Mouse (Mus musculus): ENCODE measurements around the gene Zbp1. TPM values are rescaled to one million over a fixed set of nuclear protein-coding genes. Genes with fewer than 3 reads are reported as not detected.

Gene Zbp1
- total and polyA plus RNA-seq, 2 experiments from 2014 or later = 0.44 to 0.52 TPM

GRCm38 (mm10) chr2:173247197-173247596, 28.5 kb upstream of the Zbp1 start:
- 32% methylated on average over 2 of the region's 2 CpGs for whole genome bisulfite sequencing
- Histone ChIP-seq H3K4me2 (ENCODE audit: low read depth) (no peak overlapping the region), H3K36me3 (ENCODE audit: insufficient read depth) (no peaks in the 10 kb centered on the region), H3K4me1 (ENCODE audit: insufficient read depth) (peaks cover 12% of the 10 kb centered on the region; the same call in 1 of the 2 replicates), H3K27me3 (ENCODE audit: insufficient read depth, low read length) (no peaks in the 10 kb centered on the region), H3K9ac (no peak overlapping the region), H3K27ac (ENCODE audit: low read depth, low read length) (no peak overlapping the region), H3K9me3 (ENCODE audit: low read length) (no peaks in the 10 kb centered on the region), H3K4me3 (ENCODE audit: low read depth, low read length) (no peak overlapping the region)
- no peak for TF ChIP-seq CTCF (IDR thresholded peaks at IDR 0.05; ENCODE audit: low read depth)
- ATAC-seq (no peak), DNase-seq (no peak)

GRCm38 (mm10) chr2:173246688-173247087, 28.0 kb upstream of the Zbp1 start:
- no peak for DNase-seq

GRCm38 (mm10) chr2:173245258-173245657, 26.5 kb upstream of the Zbp1 start:
- H3K4me3 ChIP-seq (ENCODE audit: low read depth, low read length) = no peak overlapping the region
- H3K9ac ChIP-seq = no peak overlapping the region
- no peak for TF ChIP-seq CTCF (IDR thresholded peaks at IDR 0.05; ENCODE audit: low read depth)
- 70% methylated on average over 20 of the region's 20 CpGs for WGBS
- H3K27me3 ChIP-seq (ENCODE audit: insufficient read depth, low read length) = no peaks in the 10 kb centered on the region
- no peaks in the 10 kb centered on the region for H3K36me3 ChIP-seq (ENCODE audit: insufficient read depth)
- DNase-seq = no peak
- H3K4me2 ChIP-seq (ENCODE audit: low read depth) = no peak overlapping the region
- H3K27ac ChIP-seq (ENCODE audit: low read depth, low read length) = no peak overlapping the region
- ATAC-seq = no peak
- H3K4me1 ChIP-seq (ENCODE audit: insufficient read depth) = peaks cover 15% of the 10 kb centered on the region
- H3K9me3 ChIP-seq (ENCODE audit: low read length) = no peaks in the 10 kb centered on the region

More at GRCm38 (mm10) chr2:173246688-173247087, 28.0 kb upstream of the Zbp1 start:
- no peak overlapping the region for H3K4me2 ChIP-seq (ENCODE audit: low read depth)
- 84% methylated on average over 8 of the region's 8 CpGs for WGBS
- peaks cover 8% of the 10 kb centered on the region; the same call in 1 of the 2 replicates for H3K4me1 ChIP-seq (ENCODE audit: insufficient read depth)
- no peak for TF ChIP-seq CTCF (IDR thresholded peaks at IDR 0.05; ENCODE audit: low read depth)
- no peak overlapping the region for H3K4me3 ChIP-seq (ENCODE audit: low read depth, low read length)
- no peak for ATAC-seq
- no peak overlapping the region for H3K9ac ChIP-seq
- no peak overlapping the region for H3K27ac ChIP-seq (ENCODE audit: low read depth, low read length)
- no peaks in the 10 kb centered on the region for H3K27me3 ChIP-seq (ENCODE audit: insufficient read depth, low read length)
- H3K36me3 ChIP-seq (ENCODE audit: insufficient read depth) = no peaks in the 10 kb centered on the region
- no peaks in the 10 kb centered on the region for H3K9me3 ChIP-seq (ENCODE audit: low read length)

GRCm38 (mm10) chr2:173244108-173244507, 25.4 kb upstream of the Zbp1 start:
- H3K4me2 ChIP-seq (ENCODE audit: low read depth) = no peak overlapping the region
- peaks cover 9% of the 10 kb centered on the region for H3K4me1 ChIP-seq (ENCODE audit: insufficient read depth)
- H3K27me3 ChIP-seq (ENCODE audit: insufficient read depth, low read length) = no peaks in the 10 kb centered on the region
- 78% methylated on average over 3 of the region's 3 CpGs for WGBS
- no peaks in the 10 kb centered on the region for H3K36me3 ChIP-seq (ENCODE audit: insufficient read depth)
- TF ChIP-seq CTCF (IDR thresholded peaks at IDR 0.05; ENCODE audit: low read depth) = no peak
- H3K9ac ChIP-seq = no peak overlapping the region
- H3K4me3 ChIP-seq (ENCODE audit: low read depth, low read length) = no peak overlapping the region
- no peak overlapping the region for H3K27ac ChIP-seq (ENCODE audit: low read depth, low read length)
- no peaks in the 10 kb centered on the region for H3K9me3 ChIP-seq (ENCODE audit: low read length)
- DNase-seq = no peak
- ATAC-seq = no peak

GRCm38 (mm10) chr2:173243616-173244015, 24.9 kb upstream of the Zbp1 start:
- Histone ChIP-seq H3K4me2 (ENCODE audit: low read depth) (no peak overlapping the region), H3K9ac (no peak overlapping the region), H3K4me3 (ENCODE audit: low read depth, low read length) (no peak overlapping the region), H3K27me3 (ENCODE audit: insufficient read depth, low read length) (no peaks in the 10 kb centered on the region), H3K27ac (ENCODE audit: low read depth, low read length) (no peak overlapping the region), H3K4me1 (ENCODE audit: insufficient read depth) (peaks cover 9% of the 10 kb centered on the region), H3K36me3 (ENCODE audit: insufficient read depth) (no peaks in the 10 kb centered on the region), H3K9me3 (ENCODE audit: low read length) (no peaks in the 10 kb centered on the region)
- ATAC-seq (no peak), DNase-seq (no peak)
- 59% methylated on average over 9 of the region's 9 CpGs for WGBS
- TF ChIP-seq CTCF (IDR thresholded peaks at IDR 0.05; ENCODE audit: low read depth) = no peak

GRCm38 (mm10) chr2:173242874-173243273, 24.2 kb upstream of the Zbp1 start:
- Histone ChIP-seq H3K27ac (ENCODE audit: low read depth, low read length) (no peak overlapping the region), H3K4me3 (ENCODE audit: low read depth, low read length) (no peak overlapping the region), H3K9ac (no peak overlapping the region), H3K4me2 (ENCODE audit: low read depth) (no peak overlapping the region), H3K4me1 (ENCODE audit: insufficient read depth) (peaks cover 9% of the 10 kb centered on the region), H3K36me3 (ENCODE audit: insufficient read depth) (no peaks in the 10 kb centered on the region), H3K27me3 (ENCODE audit: insufficient read depth, low read length) (no peaks in the 10 kb centered on the region), H3K9me3 (ENCODE audit: low read length) (no peaks in the 10 kb centered on the region)
- no peak for DNase-seq
- peak; percentile 33 for TF ChIP-seq CTCF (IDR thresholded peaks at IDR 0.05; ENCODE audit: low read depth)
- 15% methylated on average over 12 of the region's 12 CpGs for WGBS
- ATAC-seq = peak; percentile 42

- 33% methylated on average over 9 of the region's 9 CpGs for WGBS
- peak overlapping the region; percentile 70; the same call in 1 of the 2 replicates for H3K27ac ChIP-seq (ENCODE audit: low read depth, low read length)
- DNase-seq (no peak), ATAC-seq (peak; percentile 47; the same call in 1 of the 2 replicates)
- no peaks in the 10 kb centered on the region for H3K27me3 ChIP-seq (ENCODE audit: insufficient read depth, low read length)
- H3K9me3 ChIP-seq (ENCODE audit: low read length) = no peaks in the 10 kb centered on the region
- no peaks in the 10 kb centered on the region for H3K36me3 ChIP-seq (ENCODE audit: insufficient read depth)
- H3K9ac ChIP-seq = no peak overlapping the region
- no peak for TF ChIP-seq CTCF (IDR thresholded peaks at IDR 0.05; ENCODE audit: low read depth)
- H3K4me2 ChIP-seq (ENCODE audit: low read depth) = no peak overlapping the region
- peaks cover 9% of the 10 kb centered on the region for H3K4me1 ChIP-seq (ENCODE audit: insufficient read depth)
- no peak overlapping the region for H3K4me3 ChIP-seq (ENCODE audit: low read depth, low read length)
Measured at GRCm38 (mm10) chr2:173240738-173241137, 22.0 kb upstream of the Zbp1 start.
